Mouse (Mus musculus) embryonic fibroblast, embryonic 13.5 days (primary cell): ENCODE data around the gene Ikzf1.

ENCODE experiments used
- CTCF ChIP-seq: IDR thresholded peaks from 2 replicates; pipeline ENCODE4 v1.5.1; 2011; ENCODE audit warnings: mild to moderate bottlenecking, control low read depth, low read length, moderate library complexity, borderline replicate concordance; ENCODE audit not compliant: insufficient read depth
- POLR2A ChIP-seq: IDR thresholded peaks from 2 replicates; pipeline ENCODE4 v1.6.1; 2011; ENCODE audit warnings: low read depth, mild to moderate bottlenecking, control low read depth, low read length, moderate library complexity

- TF ChIP-seq POLR2A (no peak), CTCF (no peak)
Observed at GRCm38 (mm10) chr11:11644303-11644702, 40.5 kb upstream of the Ikzf1 start.
